Mouse (Mus musculus): ENCODE measurements around the gene Arid1b. TPM values are rescaled to one million over a fixed set of nuclear protein-coding genes. Genes with fewer than 3 reads are reported as not detected.

Arid1b gene
- total and polyA plus RNA-seq, 3 experiments, result 11.8 to 27.8 (median 26.8) TPM

DNA sequence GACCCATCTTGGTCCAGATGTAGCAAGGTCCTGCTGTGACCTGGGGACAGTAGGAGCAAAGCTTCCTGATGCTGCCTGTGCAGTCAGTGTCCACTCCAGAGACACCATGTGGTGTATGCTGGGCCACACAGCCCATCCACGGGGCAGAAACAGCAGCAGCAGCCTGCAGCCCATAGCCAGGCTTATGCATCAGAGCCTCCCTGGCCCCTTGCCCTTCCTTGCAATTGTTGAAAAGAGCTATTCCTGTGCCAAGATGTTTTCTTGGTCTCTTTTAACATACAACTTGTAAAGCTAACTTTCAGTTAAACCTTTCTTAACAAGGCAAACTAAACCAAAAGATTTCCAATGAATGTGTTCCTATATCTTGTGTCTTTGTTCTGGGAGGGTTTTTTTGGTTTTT lies 329.6 kb downstream of the Arid1b start:
- Histone ChIP-seq H3K9ac (ENCODE audit: low read depth, low read length) (no peak overlapping the region), H3K4me1 (ENCODE audit: control insufficient read depth, insufficient read depth, low read length) (peaks cover 6% of the 10 kb centered on the region), H3K4me3 (no peak overlapping the region), H3K36me3 (ENCODE audit: control insufficient read depth, insufficient read depth, low read length) (no peaks in the 10 kb centered on the region), H3K27ac (peak overlapping the region; percentile 37; the same call in 1 of the 2 replicates), H3K79me2 (replicated peaks; ENCODE audit: control insufficient read depth, insufficient read depth, low read length) (no peaks in the 10 kb centered on the region), H3K27me3 (ENCODE audit: control insufficient read depth, insufficient read depth, low read length) (no peaks in the 10 kb centered on the region)
- TF ChIP-seq CTCF (IDR thresholded peaks at IDR 0.05) (no peak), POLR2A (IDR thresholded peaks at IDR 0.05; ENCODE audit: insufficient read depth, low read depth, low read length) (no peak), EP300 (IDR thresholded peaks at IDR 0.05; ENCODE audit: insufficient read depth, low read depth, low read length) (no peak)
- intact Hi-C loops (cut with DNase I), result no loop called here
- 3% methylated on average over 1 of the region's 1 CpGs for WGBS
- no peak for DNase-seq

DNA sequence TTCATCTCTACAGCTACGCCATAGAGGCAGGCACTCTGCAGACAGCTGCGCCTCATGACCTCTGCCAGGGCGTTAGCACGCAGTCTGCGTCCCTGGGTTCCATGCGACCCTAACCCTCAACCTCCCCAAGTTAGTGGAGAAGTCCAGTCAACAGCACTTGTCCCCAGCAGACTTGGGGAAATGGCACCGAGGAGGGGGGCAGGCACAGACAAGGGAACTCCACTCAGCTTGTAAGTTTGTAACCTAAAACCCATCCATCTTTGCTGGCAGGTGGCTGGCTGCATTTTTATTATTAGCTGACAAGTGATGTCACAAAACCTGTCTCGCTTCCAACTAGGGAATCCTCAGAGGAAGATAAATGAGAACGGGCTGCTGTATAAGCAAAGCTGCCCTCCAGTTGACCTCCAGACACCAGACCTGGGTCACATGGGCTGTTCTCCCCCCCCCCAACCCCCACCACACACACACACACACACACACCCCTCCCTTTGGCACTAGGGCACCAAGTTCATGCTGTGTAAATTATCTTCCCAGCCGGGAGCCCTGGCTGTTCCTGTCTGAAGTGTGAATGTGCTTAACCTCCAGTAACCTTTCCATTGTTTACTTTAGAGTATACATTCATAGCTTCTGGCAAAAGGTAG lies 330.2 kb downstream of the Arid1b start:
- WGBS, result 30% methylated on average over 10 of the region's 10 CpGs
- intact Hi-C loops (cut with DNase I), result no loop called here
- H3K36me3 ChIP-seq (ENCODE audit: control insufficient read depth, insufficient read depth, low read length), result no peaks in the 10 kb centered on the region
- H3K27me3 ChIP-seq (ENCODE audit: control insufficient read depth, insufficient read depth, low read length), result no peaks in the 10 kb centered on the region
- H3K27ac ChIP-seq, result peak overlapping the region; percentile 37
- H3K4me3 ChIP-seq, result no peak overlapping the region
- peak; percentile 40 to 47 for DNase-seq
- no peaks in the 10 kb centered on the region for H3K79me2 ChIP-seq (replicated peaks; ENCODE audit: control insufficient read depth, insufficient read depth, low read length)
- TF ChIP-seq EP300 (IDR thresholded peaks at IDR 0.05; ENCODE audit: insufficient read depth, low read depth, low read length), result peak; percentile 54; the same call in 1 of the 2 replicates
- no peak for TF ChIP-seq POLR2A (IDR thresholded peaks at IDR 0.05; ENCODE audit: insufficient read depth, low read depth, low read length)
- no peak for TF ChIP-seq CTCF (IDR thresholded peaks at IDR 0.05)
- H3K4me1 ChIP-seq (ENCODE audit: control insufficient read depth, insufficient read depth, low read length), result peaks cover 6% of the 10 kb centered on the region
- H3K9ac ChIP-seq (ENCODE audit: low read depth, low read length), result no peak overlapping the region

DNA sequence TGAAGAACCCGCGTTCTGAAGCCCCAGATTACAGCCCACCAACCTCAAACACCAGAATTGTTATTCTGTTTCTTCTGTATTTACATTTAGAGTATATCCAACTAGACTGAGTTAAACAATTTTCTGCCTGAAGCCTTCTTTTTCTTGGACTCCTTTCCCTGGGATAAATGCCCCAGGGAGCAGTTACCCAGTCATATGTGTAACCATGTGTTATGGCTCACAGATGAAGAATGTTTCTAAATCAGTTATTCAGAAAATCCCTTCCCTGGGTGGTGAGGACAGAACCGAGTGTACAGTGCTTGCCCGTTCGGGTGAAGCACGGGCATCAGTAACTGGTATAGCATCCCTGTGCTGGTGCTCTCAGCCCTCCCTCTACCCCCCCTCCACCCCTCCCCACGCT lies 332.6 kb downstream of the Arid1b start:
- Histone ChIP-seq H3K27me3 (ENCODE audit: control insufficient read depth, insufficient read depth, low read length) (no peaks in the 10 kb centered on the region), H3K4me3 (no peak overlapping the region), H3K79me2 (replicated peaks; ENCODE audit: control insufficient read depth, insufficient read depth, low read length) (no peaks in the 10 kb centered on the region), H3K9ac (ENCODE audit: low read depth, low read length) (no peak overlapping the region), H3K36me3 (ENCODE audit: control insufficient read depth, insufficient read depth, low read length) (no peaks in the 10 kb centered on the region), H3K27ac (no peak overlapping the region), H3K4me1 (ENCODE audit: control insufficient read depth, insufficient read depth, low read length) (peaks cover 6% of the 10 kb centered on the region)
- TF ChIP-seq POLR2A (IDR thresholded peaks at IDR 0.05; ENCODE audit: insufficient read depth, low read depth, low read length) (no peak), CTCF (IDR thresholded peaks at IDR 0.05) (no peak), EP300 (IDR thresholded peaks at IDR 0.05; ENCODE audit: insufficient read depth, low read depth, low read length) (no peak)
- intact Hi-C loops (cut with DNase I), result loop anchor here (5.0 kb wide), 1 partner anchor 71 kb away; no protein-coding TSS in a partner anchor
- WGBS, result 90% methylated on average over 7 of the region's 7 CpGs
- DNase-seq, result no peak

DNA sequence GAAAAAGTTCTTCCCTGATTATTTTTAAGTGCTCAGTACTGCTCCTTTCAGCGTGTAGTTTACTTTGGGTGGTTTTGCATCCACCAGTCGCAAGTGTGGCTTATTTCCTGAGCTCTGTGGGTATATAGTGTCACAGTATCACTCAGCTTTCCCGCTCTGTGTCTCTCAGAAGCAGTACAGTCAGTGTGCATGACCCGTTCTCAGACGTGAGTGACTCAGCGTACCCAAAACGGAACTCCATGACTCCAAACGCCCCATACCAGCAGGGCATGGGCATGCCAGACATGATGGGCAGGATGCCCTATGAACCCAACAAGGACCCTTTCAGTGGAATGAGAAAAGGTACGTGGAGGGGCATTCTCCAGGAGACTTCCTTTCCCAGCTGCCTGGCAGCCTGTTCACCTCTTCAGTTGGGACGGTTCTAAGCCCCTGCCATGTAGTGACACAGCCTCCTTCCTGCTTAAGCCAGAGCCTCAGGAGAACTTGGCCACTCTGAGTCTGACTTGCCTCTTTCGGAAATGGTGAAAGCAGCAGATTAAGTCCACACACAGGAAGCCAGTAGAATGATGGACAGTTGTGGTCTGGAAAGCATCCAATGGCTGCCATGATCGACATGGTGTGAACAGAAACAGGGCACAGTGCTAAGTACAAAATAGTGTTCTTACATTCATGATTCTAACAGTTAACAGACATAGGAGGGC lies 333.5 kb downstream of the Arid1b start:
- TF ChIP-seq EP300 (IDR thresholded peaks at IDR 0.05; ENCODE audit: insufficient read depth, low read depth, low read length) (no peak), CTCF (IDR thresholded peaks at IDR 0.05) (no peak), POLR2A (IDR thresholded peaks at IDR 0.05; ENCODE audit: insufficient read depth, low read depth, low read length) (no peak)
- H3K79me2 ChIP-seq (replicated peaks; ENCODE audit: control insufficient read depth, insufficient read depth, low read length), result no peaks in the 10 kb centered on the region
- WGBS, result 67% methylated on average over 12 of the region's 12 CpGs
- DNase-seq, result no peak
- no peak overlapping the region for H3K9ac ChIP-seq (ENCODE audit: low read depth, low read length)
- no peak overlapping the region for H3K27ac ChIP-seq
- H3K27me3 ChIP-seq (ENCODE audit: control insufficient read depth, insufficient read depth, low read length), result no peaks in the 10 kb centered on the region
- peaks cover 6% of the 10 kb centered on the region for H3K4me1 ChIP-seq (ENCODE audit: control insufficient read depth, insufficient read depth, low read length)
- no peaks in the 10 kb centered on the region for H3K36me3 ChIP-seq (ENCODE audit: control insufficient read depth, insufficient read depth, low read length)
- intact Hi-C loops (cut with DNase I), result loop anchor here (5.0 kb wide), 1 partner anchor 70 kb away; no protein-coding TSS in a partner anchor
- H3K4me3 ChIP-seq, result no peak overlapping the region

DNA sequence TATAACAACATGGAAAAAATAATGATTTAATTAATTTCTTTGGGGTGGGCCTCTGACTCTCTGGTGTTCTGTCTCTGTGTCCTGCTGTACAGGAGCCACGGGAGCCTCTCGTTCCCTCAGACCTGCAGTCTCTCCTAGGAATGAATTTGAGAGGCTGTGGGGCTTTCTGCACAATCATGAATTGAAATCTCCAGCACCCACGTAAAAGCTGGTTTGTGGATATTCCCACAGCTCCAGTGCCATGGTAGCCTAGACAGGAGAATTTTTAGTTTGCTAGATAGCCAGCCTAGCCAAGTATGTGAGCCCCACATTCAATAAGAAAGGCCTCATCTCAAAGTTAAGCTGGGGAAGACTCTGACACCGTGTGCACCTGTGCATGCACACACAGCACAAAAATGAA lies 335.3 kb downstream of the Arid1b start:
- WGBS, result 86% methylated on average over 4 of the region's 4 CpGs
- H3K9ac ChIP-seq (ENCODE audit: low read depth, low read length), result no peak overlapping the region
- H3K36me3 ChIP-seq (ENCODE audit: control insufficient read depth, insufficient read depth, low read length), result no peaks in the 10 kb centered on the region
- H3K79me2 ChIP-seq (replicated peaks; ENCODE audit: control insufficient read depth, insufficient read depth, low read length), result no peaks in the 10 kb centered on the region
- no peak for DNase-seq
- H3K27ac ChIP-seq, result no peak overlapping the region
- intact Hi-C loops (cut with DNase I), result loop anchor here (5.0 kb wide), 1 partner anchor 68 kb away; no protein-coding TSS in a partner anchor
- TF ChIP-seq CTCF (IDR thresholded peaks at IDR 0.05) (no peak), POLR2A (IDR thresholded peaks at IDR 0.05; ENCODE audit: insufficient read depth, low read depth, low read length) (no peak), EP300 (IDR thresholded peaks at IDR 0.05; ENCODE audit: insufficient read depth, low read depth, low read length) (no peak)
- no peak overlapping the region for H3K4me3 ChIP-seq
- no peaks in the 10 kb centered on the region for H3K4me1 ChIP-seq (ENCODE audit: control insufficient read depth, insufficient read depth, low read length)
- no peaks in the 10 kb centered on the region for H3K27me3 ChIP-seq (ENCODE audit: control insufficient read depth, insufficient read depth, low read length)

DNA sequence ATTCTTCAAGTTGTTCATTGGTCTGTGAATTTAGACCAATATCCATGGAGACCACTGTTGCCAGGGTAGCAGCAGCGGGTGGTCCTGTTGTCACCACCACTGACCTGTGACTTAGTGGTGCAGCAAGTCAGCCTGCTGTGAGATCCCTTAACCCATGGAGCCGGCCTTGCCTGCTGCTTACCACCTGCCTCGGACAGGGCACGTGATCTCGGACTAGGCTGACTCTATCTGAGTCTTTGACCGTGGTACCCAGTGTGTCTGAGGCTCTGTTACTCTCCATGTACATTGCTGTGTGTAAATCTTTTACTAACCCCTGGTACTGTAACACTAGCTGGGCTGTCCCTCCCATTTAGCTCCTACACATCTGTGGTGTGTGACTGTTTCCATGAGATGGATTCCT lies 335.9 kb downstream of the Arid1b start:
- Histone ChIP-seq H3K4me3 (no peak overlapping the region), H3K79me2 (replicated peaks; ENCODE audit: control insufficient read depth, insufficient read depth, low read length) (no peaks in the 10 kb centered on the region), H3K27me3 (ENCODE audit: control insufficient read depth, insufficient read depth, low read length) (no peaks in the 10 kb centered on the region), H3K36me3 (ENCODE audit: control insufficient read depth, insufficient read depth, low read length) (no peaks in the 10 kb centered on the region), H3K9ac (ENCODE audit: low read depth, low read length) (no peak overlapping the region), H3K4me1 (ENCODE audit: control insufficient read depth, insufficient read depth, low read length) (no peaks in the 10 kb centered on the region), H3K27ac (no peak overlapping the region)
- TF ChIP-seq CTCF (IDR thresholded peaks at IDR 0.05), result no peak
- TF ChIP-seq EP300 (IDR thresholded peaks at IDR 0.05; ENCODE audit: insufficient read depth, low read depth, low read length), result no peak
- no peak for TF ChIP-seq POLR2A (IDR thresholded peaks at IDR 0.05; ENCODE audit: insufficient read depth, low read depth, low read length)
- WGBS, result 91% methylated on average over 6 of the region's 6 CpGs
- intact Hi-C loops (cut with DNase I), result no loop called here
- DNase-seq, result no peak

Data from heart, adult 2 months (tissue).